Mouse (Mus musculus): ENCODE measurements around the gene Tmem205. TPM values are rescaled to one million over a fixed set of nuclear protein-coding genes. Genes with fewer than 3 reads are reported as not detected.
A peak's percentile ranks its signal among the peaks of the same experiment; 100 is the strongest.

The Tmem205 gene
- polyA plus RNA-seq, 1 experiment = 21.0 TPM

- 0 out of 2 replicates have a peak, but pooled peaks have one; percentile 16 for TF ChIP-seq CTCF (IDR thresholded peaks at IDR 0.05; ENCODE audit: borderline replicate concordance, insufficient read depth, low read length)
- TF ChIP-seq POLR2A (IDR thresholded peaks at IDR 0.05; ENCODE audit: low read depth, low read length) = no peak
- H3K4me1 ChIP-seq (ENCODE audit: control insufficient read depth, insufficient read depth, low read length) = no peaks in the 10 kb centered on the region
- no peak overlapping the region for H3K27ac ChIP-seq (ENCODE audit: insufficient read depth, low read length)
- no peak overlapping the region for H3K4me3 ChIP-seq (ENCODE audit: insufficient read depth, low read length)
These were observed 38.1 kb downstream of the Tmem205 start for GRCm38 (mm10) chr9:21889229-21889628.

GRCm38 (mm10) chr9:21876601-21877000 lies 50.8 kb downstream of the Tmem205 start:
- TF ChIP-seq CTCF (IDR thresholded peaks at IDR 0.05; ENCODE audit: borderline replicate concordance, insufficient read depth, low read length) (no peak), POLR2A (IDR thresholded peaks at IDR 0.05; ENCODE audit: low read depth, low read length) (no peak)
- no peak overlapping the region for H3K27ac ChIP-seq (ENCODE audit: insufficient read depth, low read length)
- no peaks in the 10 kb centered on the region for H3K4me1 ChIP-seq (ENCODE audit: control insufficient read depth, insufficient read depth, low read length)
- H3K4me3 ChIP-seq (ENCODE audit: insufficient read depth, low read length) = no peak overlapping the region

- no peak for TF ChIP-seq CTCF (IDR thresholded peaks at IDR 0.05; ENCODE audit: borderline replicate concordance, insufficient read depth, low read length)
- Histone ChIP-seq H3K4me3 (ENCODE audit: insufficient read depth, low read length) (no peak overlapping the region), H3K4me1 (ENCODE audit: control insufficient read depth, insufficient read depth, low read length) (no peaks in the 10 kb centered on the region), H3K27ac (ENCODE audit: insufficient read depth, low read length) (no peak overlapping the region)
These were observed 55.2 kb downstream of the Tmem205 start for GRCm38 (mm10) chr9:21872204-21872603.

Other genes starting within 250 kb of the Tmem205 start
- 54.6 and 74.3 TPM in 2 replicates for gene Ldlr, start 204.1 kb downstream of the Tmem205 start, polyA plus RNA-seq (2011; ENCODE audit: insufficient read length, low read depth, missing spikeins)
- gene Spc24, start 167.3 kb downstream of the Tmem205 start, polyA plus RNA-seq (2011; ENCODE audit: insufficient read length, low read depth, missing spikeins) = 14.2 and 21.2 TPM in 2 replicates
- 59.7 and 75.7 TPM in 2 replicates for gene Kank2, start 128.8 kb downstream of the Tmem205 start, polyA plus RNA-seq (2011; ENCODE audit: insufficient read length, low read depth, missing spikeins)
- gene Angptl8, start 92.0 kb downstream of the Tmem205 start, polyA plus RNA-seq (2011; ENCODE audit: insufficient read length, low read depth, missing spikeins) = not detected in 2 replicates
- 15.9 and 18.6 TPM in 2 replicates for gene Dock6, start 74.9 kb downstream of the Tmem205 start, polyA plus RNA-seq (2011; ENCODE audit: insufficient read length, low read depth, missing spikeins)
- 6.7 and 13.5 TPM in 2 replicates for gene Rab3d, start 9.4 kb downstream of the Tmem205 start, polyA plus RNA-seq (2011; ENCODE audit: insufficient read length, low read depth, missing spikeins)
- gene Ccdc159, start 85 bp downstream of the Tmem205 start, polyA plus RNA-seq (2011; ENCODE audit: insufficient read length, low read depth, missing spikeins) = 5.6 and 6.2 TPM in 2 replicates
- 13.1 and 14.9 TPM in 2 replicates for gene Plppr2, start 9.5 kb upstream of the Tmem205 start, polyA plus RNA-seq (2011; ENCODE audit: insufficient read length, low read depth, missing spikeins)
- 5.7 and 6.9 TPM in 2 replicates for gene Swsap1, start 28.2 kb upstream of the Tmem205 start, polyA plus RNA-seq (2011; ENCODE audit: insufficient read length, low read depth, missing spikeins)
- not detected in 2 replicates for gene Epor, start 36.0 kb upstream of the Tmem205 start, polyA plus RNA-seq (2011; ENCODE audit: insufficient read length, low read depth, missing spikeins)
- 1.2 and 2.4 TPM in 2 replicates for gene Rgl3, start 61.9 kb upstream of the Tmem205 start, polyA plus RNA-seq (2011; ENCODE audit: insufficient read length, low read depth, missing spikeins)
- gene Ccdc151, start 75.1 kb upstream of the Tmem205 start, polyA plus RNA-seq (2011; ENCODE audit: insufficient read length, low read depth, missing spikeins) = 0.32 TPM in 1 of 2 replicates, not detected in the other
- 144 and 153 TPM in 2 replicates for gene Prkcsh, start 75.2 kb upstream of the Tmem205 start, polyA plus RNA-seq (2011; ENCODE audit: insufficient read length, low read depth, missing spikeins)
- gene Elavl3, start 124.5 kb upstream of the Tmem205 start, polyA plus RNA-seq (2011; ENCODE audit: insufficient read length, low read depth, missing spikeins) = not detected in 2 replicates
- not detected in 2 replicates for gene Gm49318, start 143.7 kb upstream of the Tmem205 start, polyA plus RNA-seq (2011; ENCODE audit: insufficient read length, low read depth, missing spikeins)
- 4.4 and 5.4 TPM in 2 replicates for gene Zfp653, start 143.8 kb upstream of the Tmem205 start, polyA plus RNA-seq (2011; ENCODE audit: insufficient read length, low read depth, missing spikeins)
- 15.8 and 16.5 TPM in 2 replicates for gene Ecsit, start 157.9 kb upstream of the Tmem205 start, polyA plus RNA-seq (2011; ENCODE audit: insufficient read length, low read depth, missing spikeins)
- gene Cnn1, start 171.7 kb upstream of the Tmem205 start, polyA plus RNA-seq (2011; ENCODE audit: insufficient read length, low read depth, missing spikeins) = 203 and 419 TPM in 2 replicates
- gene Elof1, start 189.6 kb upstream of the Tmem205 start, polyA plus RNA-seq (2011; ENCODE audit: insufficient read length, low read depth, missing spikeins) = 65.2 and 69.7 TPM in 2 replicates
- 3.7 and 5.2 TPM in 2 replicates for gene Acp5, start 208.2 kb upstream of the Tmem205 start, polyA plus RNA-seq (2011; ENCODE audit: insufficient read length, low read depth, missing spikeins)
- gene Pigyl, start 229.3 kb upstream of the Tmem205 start, polyA plus RNA-seq (2011; ENCODE audit: insufficient read length, low read depth, missing spikeins) = 20.4 and 21.5 TPM in 2 replicates

Data from embryonic fibroblast, embryonic 13.5 days (primary cell).